Mouse (Mus musculus) bone marrow, adult 2 months (tissue): ENCODE measurements at regions not wholly inside any gene's neighbourhood (a gene's known extent, or its start where the extent isn't known, plus 50 kb on each side); places are given as distances from the start of the nearest gene placed in this dataset.

Experiments used
- CTCF ChIP-seq: fragments of 200-500 bp; IDR thresholded peaks from 2 replicates; pipeline ENCODE4 v1.5.1; 2011; ENCODE audit warnings: low read length, control low read depth; ENCODE audit not compliant: control insufficient read depth, insufficient read depth
- POLR2A ChIP-seq: fragments of 200-500 bp; IDR thresholded peaks from 2 replicates; pipeline ENCODE4 v1.6.1; 2011; ENCODE audit warnings: low read depth, mild to moderate bottlenecking, control low read depth, low read length, borderline replicate concordance; ENCODE audit not compliant: control insufficient read depth

DNA sequence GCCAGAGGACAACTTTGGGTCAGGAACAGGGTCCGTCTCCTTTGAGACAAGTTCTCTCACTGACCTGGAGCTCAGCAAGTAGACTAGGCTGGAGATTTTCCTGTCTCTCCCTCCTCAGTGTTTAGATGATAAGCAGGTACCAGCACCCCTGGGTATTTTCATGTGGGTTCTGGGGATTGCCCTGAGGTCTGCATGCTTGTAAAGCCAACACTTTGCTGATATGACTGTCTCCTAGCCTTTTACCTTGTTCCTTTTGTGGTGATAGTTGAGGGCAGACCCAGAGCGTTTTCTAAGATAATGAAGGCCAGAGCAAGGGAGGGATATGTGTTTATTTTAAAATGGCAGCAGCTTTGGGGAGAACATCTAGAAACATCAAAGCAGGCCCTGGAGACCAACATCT is 114.1 kb upstream of the Cxcr4 start:
- TF ChIP-seq POLR2A (no peak), CTCF (no peak)
